Mouse (Mus musculus) MEL (cell line): ENCODE measurements around the gene Fblim1.

Source experiments
- CTCF ChIP-seq, 3 experiments: IDR thresholded peaks in 2 of 3; conservative IDR thresholded peaks in 1 of 3; 2 replicates each; pipeline ENCODE4 v1.5.1; 2011 to 2012; ENCODE audit warnings: low read length in 3 of 3, low read depth in 2 of 3, mild to moderate bottlenecking in 2 of 3, improper control_type of control experiment in 1 of 3, inconsistent platforms in 1 of 3, mixed read lengths in 1 of 3, moderate library complexity in 1 of 3; ENCODE audit not compliant: control insufficient read depth in 1 of 3, insufficient read depth in 1 of 3, poor library complexity in 1 of 3, severe bottlenecking in 1 of 3
- EP300 ChIP-seq, 2 experiments: IDR thresholded peaks; 2 replicates each; pipeline ENCODE4 v1.6.1; 2011; ENCODE audit warnings: improper control_type of control experiment in 2 of 2, low read length in 2 of 2, low read depth in 1 of 2, mild to moderate bottlenecking in 1 of 2
- GABPA ChIP-seq: IDR thresholded peaks from 2 replicates; pipeline ENCODE4 v1.6.1; 2012; ENCODE audit warnings: low read depth, mild to moderate bottlenecking, inconsistent platforms, low read length, improper control_type of control experiment, moderate library complexity
- GATA1 ChIP-seq: IDR thresholded peaks from 2 replicates; pipeline ENCODE4 v1.6.1; 2011; ENCODE audit warnings: low read depth, low read length, improper control_type of control experiment
- MAFK ChIP-seq: IDR thresholded peaks from 2 replicates; pipeline ENCODE4 v1.6.1; 2011; ENCODE audit warnings: low read depth, mild to moderate bottlenecking, low read length, improper control_type of control experiment, borderline replicate concordance
- MAX ChIP-seq: IDR thresholded peaks from 2 replicates; pipeline ENCODE4 v1.6.1; 2011; ENCODE audit warnings: low read length, improper control_type of control experiment
- MYC ChIP-seq: IDR thresholded peaks from 2 replicates; pipeline ENCODE4 v1.6.1; 2011; ENCODE audit warnings: low read depth, mild to moderate bottlenecking, low read length, improper control_type of control experiment, moderate library complexity
- NELFE ChIP-seq: IDR thresholded peaks from 2 replicates; pipeline ENCODE4 v1.6.1; 2011; ENCODE audit warnings: low read depth, low read length, improper control_type of control experiment
- POLR2A ChIP-seq, 2 experiments: IDR thresholded peaks; 2 replicates each; pipeline ENCODE4 v1.6.1; 2011 to 2012; ENCODE audit warnings: low read length in 2 of 2, mild to moderate bottlenecking in 2 of 2, control low read depth in 1 of 2, improper control_type of control experiment in 1 of 2, low read depth in 1 of 2, moderate library complexity in 1 of 2; ENCODE audit not compliant: control insufficient read depth in 1 of 2, insufficient read depth in 1 of 2, poor library complexity in 1 of 2
- RCOR1 ChIP-seq: IDR thresholded peaks from 2 replicates; pipeline ENCODE4 v1.6.1; 2012; ENCODE audit warnings: low read depth, mild to moderate bottlenecking, inconsistent platforms, low read length, improper control_type of control experiment
- TCF12 ChIP-seq: IDR thresholded peaks from 2 replicates; pipeline ENCODE4 v1.6.1; 2014; ENCODE audit warnings: low read depth, mild to moderate bottlenecking, inconsistent platforms, low read length, improper control_type of control experiment, moderate library complexity
- UBTF ChIP-seq: IDR thresholded peaks from 2 replicates; pipeline ENCODE4 v1.6.1; 2012; ENCODE audit warnings: low read depth, mild to moderate bottlenecking, inconsistent platforms, low read length, improper control_type of control experiment, moderate library complexity, borderline replicate concordance; ENCODE audit not compliant: insufficient read depth
- ZC3H11A ChIP-seq: IDR thresholded peaks from 2 replicates; pipeline ENCODE4 v1.6.1; 2012; ENCODE audit warnings: low read depth, mild to moderate bottlenecking, inconsistent platforms, low read length, improper control_type of control experiment
- ZNF384 ChIP-seq: IDR thresholded peaks from 2 replicates; pipeline ENCODE4 v1.6.1; 2012; ENCODE audit warnings: low read depth, mild to moderate bottlenecking, inconsistent platforms, low read length, improper control_type of control experiment

DNA sequence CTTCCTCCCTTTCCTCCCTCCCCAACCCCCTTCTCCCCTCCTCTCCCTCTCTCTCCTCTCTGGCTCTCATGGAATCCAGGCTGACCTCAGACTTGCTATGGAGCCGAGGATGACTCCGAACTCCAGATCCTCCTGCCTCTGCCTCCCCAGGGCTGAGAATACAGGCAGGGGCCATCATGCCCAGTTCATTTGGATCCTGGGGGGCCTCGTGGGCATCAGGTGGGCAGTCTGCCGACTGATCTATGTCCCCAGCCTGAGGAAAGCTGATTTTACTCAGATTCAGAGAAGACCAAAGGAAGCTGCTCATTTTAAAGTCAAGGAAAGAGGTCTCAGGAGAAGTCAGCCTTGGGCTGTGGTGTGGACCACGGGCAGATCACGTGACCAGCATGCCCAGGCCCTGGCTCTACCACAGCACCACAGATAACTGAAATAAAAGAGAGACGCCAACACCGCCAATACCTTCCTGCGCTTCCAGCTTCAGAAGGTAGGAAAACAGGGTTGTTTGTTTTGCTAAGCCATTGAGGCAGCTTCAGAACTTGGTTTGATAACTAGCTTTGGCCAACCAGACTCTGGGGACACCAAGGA lies 13.5 kb upstream of the Fblim1 start:
- TF ChIP-seq TCF12: no peak
- TF ChIP-seq RCOR1: no peak
- TF ChIP-seq GABPA: no peak
- TF ChIP-seq MAFK: no peak
- TF ChIP-seq EP300 (IDR thresholded peaks at IDR 0.05; ENCODE audit: low read depth in 1 of 2, low read length in 2 of 2): no peak
- TF ChIP-seq GATA1: no peak
- no peak for TF ChIP-seq ZNF384
- no peak for TF ChIP-seq UBTF
- TF ChIP-seq POLR2A (IDR thresholded peaks at IDR 0.05; ENCODE audit: control insufficient read depth in 1 of 2, insufficient read depth in 1 of 2, low read depth in 1 of 2, low read length in 2 of 2, poor library complexity in 1 of 2): no peak
- no peak for TF ChIP-seq MAX
- TF ChIP-seq CTCF (IDR thresholded peaks at IDR 0.05 in 2 of 3, conservative IDR thresholded peaks at IDR 0.05 in 1 of 3; ENCODE audit: control insufficient read depth in 1 of 3, insufficient read depth in 1 of 3, low read depth in 2 of 3, low read length in 3 of 3, poor library complexity in 1 of 3, severe bottlenecking in 1 of 3): no peak
- TF ChIP-seq NELFE: no peak
- no peak for TF ChIP-seq ZC3H11A
- no peak for TF ChIP-seq MYC
